Mouse (Mus musculus) right cerebral cortex, postnatal 36 days (tissue): ENCODE data around the gene Megf9.
A peak's percentile ranks its signal among the peaks of the same experiment; 100 is the strongest.

Experiments
- DNase-seq, 2 experiments: peaks; one replicate each; pipeline ENCODE4 v3.0.0; 2022; ENCODE audit warnings: low spot score in 2 of 2, mixed read lengths in 1 of 2

The Megf9 gene

DNA sequence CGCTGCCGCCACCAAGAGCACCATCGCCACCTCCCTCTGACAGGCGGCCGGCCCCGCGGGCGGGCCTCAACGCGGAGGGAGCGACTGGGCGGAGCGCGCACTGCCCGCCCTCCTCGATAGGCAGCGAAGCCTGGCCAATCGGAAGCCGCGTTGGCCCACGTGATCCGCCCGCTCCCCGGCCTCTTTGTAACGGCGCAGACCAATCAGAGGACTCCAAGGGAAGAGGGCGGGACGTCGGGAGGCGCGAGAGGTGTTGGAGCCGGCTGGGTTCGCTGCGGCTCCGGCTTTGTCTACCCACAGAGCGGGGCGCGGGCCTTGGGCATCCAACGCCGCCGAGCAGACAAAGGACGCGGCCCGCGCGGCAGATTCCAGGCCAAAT is at the start of gene Megf9:
Gene Megf9 (minus strand): TSS at position 105 of the 379 bp plus-strand sequence.
- DNase-seq, result peak; percentile 98

DNA sequence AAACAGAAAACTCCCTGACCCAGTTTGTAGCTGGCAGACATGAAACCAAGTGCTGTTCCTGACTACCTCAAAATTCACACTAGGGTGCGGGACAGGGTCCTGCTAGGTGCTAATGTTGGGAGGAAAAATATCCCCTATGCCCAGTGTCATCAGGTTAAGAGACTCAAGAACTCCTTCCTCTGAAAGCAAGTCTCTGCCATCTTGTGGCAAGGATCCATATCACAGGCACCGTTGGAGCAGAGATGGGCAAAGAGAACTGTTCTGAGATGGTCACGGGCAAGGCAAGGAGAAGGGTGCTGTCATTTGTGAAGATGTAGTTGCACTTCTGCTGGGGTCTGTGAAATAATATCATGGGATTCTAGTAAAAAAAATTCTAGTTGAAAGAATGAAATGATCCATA is 44.9 kb upstream of the Megf9 start:
- DNase-seq, result no peak

GRCm38 (mm10) chr4:70578301-70578700 is 43.5 kb upstream of the Megf9 start:
- no peak for DNase-seq

DNA sequence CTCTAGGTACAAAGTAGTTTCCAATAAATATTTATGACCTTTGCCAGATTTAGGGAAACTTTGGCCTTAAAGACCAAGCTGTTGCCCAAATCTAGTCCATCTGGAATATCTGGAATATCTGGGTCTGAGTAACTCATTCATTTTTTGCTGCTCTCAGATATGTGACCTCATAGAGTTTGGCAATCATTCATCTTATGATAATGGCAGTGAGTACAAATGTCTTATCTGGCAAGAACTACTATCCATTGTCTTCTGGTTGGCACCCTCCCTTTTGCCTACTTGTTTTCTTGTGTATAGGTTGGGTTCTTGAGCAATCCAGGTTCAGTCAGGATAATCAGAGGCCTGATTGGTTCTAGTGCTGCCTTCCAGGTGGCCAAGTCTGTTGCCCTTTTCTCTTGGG is 41.3 kb upstream of the Megf9 start:
- no peak for DNase-seq

GRCm38 (mm10) chr4:70573926-70574325 is 39.1 kb upstream of the Megf9 start:
- no peak for DNase-seq

GRCm38 (mm10) chr4:70553888-70554287 is 19.1 kb upstream of the Megf9 start:
- no peak for DNase-seq

DNA sequence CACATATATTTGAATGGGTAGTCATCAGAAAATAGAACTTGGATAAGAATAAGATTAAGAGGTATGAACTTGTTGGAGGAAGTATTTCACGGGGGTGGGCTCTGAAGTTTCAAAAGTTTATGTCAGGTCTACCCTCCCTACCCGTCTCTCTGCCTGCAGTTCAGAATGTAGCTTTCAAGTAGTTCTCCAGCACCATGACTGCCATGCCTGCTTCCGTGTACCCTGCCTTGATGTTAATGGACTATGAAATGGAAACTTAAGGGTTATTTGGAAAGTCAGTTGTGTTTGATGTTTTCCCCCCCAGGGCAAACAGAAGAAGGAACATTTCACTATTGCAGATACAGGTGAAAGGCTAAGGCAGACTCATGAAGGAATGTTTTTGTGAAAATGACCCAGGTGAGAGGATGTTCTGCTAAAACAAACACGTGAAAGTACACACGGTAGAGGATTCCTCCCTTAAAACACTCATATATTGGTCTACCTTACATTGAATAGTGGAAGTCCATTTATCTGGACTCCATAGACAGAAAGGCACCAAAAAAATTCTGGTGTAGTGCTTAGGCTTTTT is 18.5 kb upstream of the Megf9 start:
- no peak for DNase-seq

DNA sequence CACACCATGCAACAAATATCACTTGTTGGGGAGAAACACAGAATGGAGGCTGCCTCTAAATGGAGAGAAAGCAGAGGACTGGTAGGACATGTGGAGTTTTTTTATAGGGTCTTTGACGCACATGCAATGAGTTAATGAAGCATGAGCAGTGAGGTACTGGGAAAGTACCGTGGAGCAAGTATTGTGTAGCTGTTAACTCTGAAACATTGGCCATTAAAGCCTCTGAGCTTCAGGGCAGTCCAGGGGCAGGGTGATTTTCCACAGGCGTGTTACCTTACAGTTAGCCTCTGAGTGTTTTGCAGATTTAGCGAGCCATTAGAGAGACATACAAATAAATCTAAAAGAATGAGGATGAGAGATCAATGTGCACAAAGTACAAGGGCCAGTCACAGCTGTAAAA is 17.3 kb upstream of the Megf9 start:
- DNase-seq, result no peak

- DNase-seq, result no peak
Observed at GRCm38 (mm10) chr4:70547411-70548148, 12.8 kb upstream of the Megf9 start.

DNA sequence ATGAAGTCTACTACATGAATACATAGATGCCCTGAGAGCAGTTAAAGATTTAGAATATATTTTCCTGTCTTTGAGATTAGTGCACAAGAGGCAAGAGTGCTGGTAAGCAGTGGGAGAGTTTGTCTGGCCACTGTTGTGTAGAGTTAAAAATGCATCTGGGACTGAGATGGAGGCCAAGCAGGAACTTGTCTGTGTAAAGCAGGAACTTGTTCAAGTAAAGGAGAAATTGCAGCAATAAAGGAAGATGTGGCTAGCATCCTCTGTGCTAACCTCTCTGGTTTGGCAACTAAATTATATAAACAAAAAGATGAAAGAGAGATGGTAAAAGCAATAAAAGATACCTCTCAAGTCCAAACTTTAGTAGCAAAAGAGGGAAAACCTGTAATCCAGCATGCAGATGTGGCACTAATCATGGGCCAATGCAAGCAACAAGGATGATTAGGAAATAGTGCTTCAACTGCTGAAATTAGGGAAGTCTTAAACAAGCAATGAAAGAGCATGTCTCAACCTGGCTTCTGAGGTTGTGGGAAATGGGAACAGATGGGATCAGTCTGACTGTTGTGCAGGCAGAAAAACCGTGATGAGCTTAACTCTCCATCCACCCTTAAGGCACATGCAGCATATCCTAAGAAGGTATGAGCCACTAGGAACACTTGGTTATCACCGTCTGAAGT is 11.2 kb upstream of the Megf9 start:
- DNase-seq, result no peak

DNA sequence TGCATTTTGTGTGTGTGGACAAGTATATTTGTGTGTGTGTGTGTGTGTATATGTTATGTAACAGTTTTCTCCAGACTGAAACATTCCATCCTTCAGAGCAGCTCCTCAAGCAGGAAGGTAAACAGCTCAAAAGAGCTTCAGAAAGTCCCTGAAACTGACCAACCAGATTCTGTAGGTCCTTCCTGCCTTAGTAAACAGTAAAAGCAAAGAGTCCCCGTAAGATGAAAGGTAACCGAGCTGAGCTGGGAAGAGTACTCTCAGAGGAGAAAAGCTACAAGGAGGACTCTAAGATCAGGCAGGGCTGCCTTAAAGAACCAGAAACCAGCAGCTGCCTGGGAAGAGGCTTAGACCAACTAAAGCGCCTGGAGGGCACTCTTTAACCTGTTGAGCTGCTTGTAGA is 9.6 kb upstream of the Megf9 start:
- DNase-seq, result no peak

DNA sequence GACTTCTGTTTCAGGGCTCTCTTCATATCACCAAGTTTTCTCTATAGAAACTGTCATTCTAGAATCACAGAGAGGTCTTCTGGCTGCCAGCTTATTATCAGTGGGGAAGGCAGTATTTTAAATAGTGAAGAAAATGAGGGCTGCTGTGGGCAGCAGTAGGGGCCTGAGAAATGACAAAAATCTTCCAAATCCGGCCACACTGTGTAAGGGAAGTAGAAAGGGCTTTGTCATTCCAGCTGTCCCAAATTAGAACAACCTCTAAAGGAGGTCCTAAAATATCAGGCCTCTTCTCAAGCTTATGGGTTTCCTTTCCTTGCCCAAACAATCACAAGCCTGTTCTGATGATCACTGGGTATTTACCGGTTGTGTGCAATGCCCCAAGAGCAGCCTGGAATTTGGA is 7.6 kb upstream of the Megf9 start:
- DNase-seq, result no peak

DNA sequence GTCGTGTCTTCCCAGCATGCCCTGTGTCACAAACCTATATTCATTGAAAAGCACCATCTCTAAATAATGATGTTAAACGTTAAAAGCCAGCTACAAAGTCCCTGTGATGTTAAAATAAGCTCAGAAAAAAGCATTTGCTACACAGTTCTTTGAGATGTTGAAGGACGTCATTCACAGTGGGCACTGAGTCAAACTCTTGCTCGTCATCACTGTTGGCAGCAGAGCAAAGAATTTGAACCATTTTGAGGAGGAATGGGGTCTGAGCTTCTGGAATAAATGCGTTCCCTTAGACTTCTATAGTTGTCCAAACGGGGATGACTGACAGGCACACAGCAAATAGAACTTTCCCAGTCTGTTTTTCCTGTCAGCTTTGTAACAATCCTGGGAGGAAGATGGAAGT is 5.9 kb upstream of the Megf9 start:
- no peak for DNase-seq

DNA sequence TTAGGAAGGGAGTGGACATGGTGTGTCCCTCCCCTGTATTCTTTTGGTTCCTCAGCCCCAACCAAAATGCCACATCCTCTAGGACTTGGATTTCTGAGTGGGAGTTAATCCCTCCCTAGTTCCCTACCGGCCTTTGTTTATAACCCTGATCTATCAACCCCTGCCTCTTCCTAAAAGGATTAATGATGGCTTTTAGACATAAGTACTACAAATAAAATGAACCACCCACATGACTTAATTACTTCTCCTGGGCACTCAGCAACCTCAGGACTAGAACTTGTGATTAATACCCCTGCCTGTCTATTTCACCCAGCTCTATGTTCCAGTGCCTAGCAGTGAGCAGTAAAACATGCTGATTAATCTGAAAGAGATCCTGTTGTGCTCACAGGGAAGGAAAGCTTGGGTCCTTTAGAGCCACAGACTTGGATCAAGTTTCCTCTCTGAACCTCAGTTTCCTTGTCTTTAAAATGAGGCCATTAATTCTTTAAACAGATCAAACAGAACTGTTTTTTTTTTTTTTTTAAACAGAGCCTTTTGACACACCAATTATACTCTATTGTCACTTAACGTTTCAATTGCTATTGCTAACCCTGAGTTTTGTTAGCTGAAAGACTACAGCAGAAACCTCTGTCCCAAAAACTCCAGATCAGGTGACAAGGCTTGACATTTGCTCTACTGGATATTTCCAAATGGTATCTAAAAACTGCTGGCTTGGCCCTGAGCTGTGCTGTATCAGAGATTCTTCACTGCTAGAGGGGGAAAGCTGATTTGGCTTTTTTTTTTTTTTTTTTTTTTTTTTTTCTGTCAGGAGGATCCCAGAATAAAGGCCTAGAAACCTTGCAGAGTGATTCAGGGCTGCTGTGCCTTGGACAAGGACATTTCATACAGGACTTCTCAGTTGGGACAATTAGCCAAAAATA is 2.1 kb upstream of the Megf9 start:
- DNase-seq, result no peak

DNA sequence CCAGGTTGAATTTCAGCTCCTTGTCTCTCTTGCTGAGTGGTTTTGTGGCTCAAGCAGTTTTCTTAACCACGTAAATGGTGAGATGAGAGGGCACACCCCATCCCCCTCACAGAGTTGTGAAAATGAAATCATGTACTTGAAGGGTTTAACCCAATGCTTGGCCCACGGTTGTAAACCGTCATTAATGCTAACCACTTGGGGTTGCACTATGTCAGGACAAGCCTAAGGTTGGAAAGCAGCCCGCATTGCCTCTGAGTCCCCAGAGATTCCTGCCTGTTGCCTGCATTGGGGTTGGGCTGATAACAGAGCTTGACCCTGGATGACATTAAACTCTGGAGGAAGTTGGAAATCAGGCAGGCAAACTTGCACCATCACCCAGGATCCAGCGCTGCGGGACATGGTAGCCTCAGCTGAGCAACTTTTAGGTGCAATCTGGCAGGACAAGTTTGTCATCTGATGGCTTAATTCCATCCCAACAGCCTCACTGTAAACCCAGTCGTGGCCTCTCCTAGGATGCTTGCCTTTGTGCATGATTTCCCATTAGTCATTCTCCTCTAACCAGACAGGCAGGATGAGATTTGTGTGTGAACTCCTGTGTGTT is 1.0 kb upstream of the Megf9 start:
- no peak for DNase-seq

DNA sequence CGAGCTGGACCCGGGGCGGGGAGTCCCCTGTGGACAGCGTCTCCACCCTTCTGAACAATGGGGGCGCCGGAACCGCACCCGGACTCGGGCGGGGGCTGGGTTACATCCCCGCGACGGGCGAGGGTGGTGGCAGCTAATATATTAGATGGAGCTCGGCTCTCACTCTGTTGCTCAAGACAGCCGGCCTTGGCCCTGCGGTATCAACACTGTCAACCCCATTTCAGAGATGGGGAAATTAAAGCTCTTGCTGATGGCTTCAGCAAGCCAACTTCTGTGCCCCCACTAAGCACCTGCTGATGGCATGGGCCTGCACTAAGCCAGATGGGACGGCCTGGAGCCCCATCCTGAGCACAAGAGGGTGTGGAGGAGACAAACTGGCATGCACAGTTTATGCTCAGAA is 494 bp upstream of the Megf9 start:
- DNase-seq, result no peak

DNA sequence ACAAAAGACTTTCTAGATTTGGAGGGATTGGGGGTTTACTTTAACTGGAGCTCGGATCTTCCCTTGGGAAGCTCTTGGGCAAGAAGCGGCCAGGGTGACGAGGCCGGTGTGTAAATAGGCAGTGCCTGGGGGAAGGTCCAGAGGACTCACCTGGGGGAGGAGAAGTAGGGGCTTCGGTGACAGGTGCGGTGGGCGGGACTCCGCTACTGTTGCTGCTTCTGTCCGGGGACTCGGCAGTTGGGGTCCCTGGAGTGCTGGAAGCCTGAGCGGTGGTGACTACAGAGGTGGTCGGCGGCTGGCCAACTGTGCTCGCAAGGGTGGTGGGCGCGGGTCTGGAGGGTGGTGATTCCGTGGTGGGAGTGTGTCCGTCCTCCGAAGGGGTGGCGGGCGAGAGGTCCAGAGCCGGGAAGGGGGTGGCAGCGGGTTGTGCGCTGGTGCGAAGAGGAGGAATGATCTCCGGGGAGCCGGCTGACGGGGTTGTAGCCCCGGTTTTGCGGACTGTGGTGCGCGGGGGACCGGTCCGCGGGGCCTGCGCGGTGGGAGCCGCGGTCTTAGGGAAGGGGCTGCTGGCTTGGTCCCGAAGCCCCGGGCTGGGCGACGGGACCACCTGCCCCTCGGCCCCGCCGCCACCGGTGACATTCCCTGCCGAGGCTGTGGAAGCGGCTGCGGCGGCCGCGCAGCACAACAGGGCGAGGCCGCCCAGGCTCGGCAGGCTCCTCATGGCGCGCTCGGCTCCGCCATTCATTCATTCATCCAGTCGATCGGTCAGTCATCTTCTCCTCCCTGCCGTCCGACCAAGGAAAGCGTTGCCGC is 511 bp downstream of the Megf9 start:
- peak; percentile 15 to 22 for DNase-seq

- no peak for DNase-seq
Observed at GRCm38 (mm10) chr4:70533056-70533805, 1.6 kb downstream of the Megf9 start.

GRCm38 (mm10) chr4:70531021-70531420 is 3.8 kb downstream of the Megf9 start:
- DNase-seq, result no peak

- DNase-seq, result no peak
Observed at GRCm38 (mm10) chr4:70528622-70529021, 6.2 kb downstream of the Megf9 start.
